Mouse (Mus musculus) kidney, postnatal 0 days (tissue): ENCODE measurements around the gene Plekhm2. TPM values are rescaled to one million over a fixed set of nuclear protein-coding genes. Genes with fewer than 3 reads are reported as not detected.

ENCODE experiments used
- ATAC-seq: fragments of 200-750 bp; cut with Nextera tagmentation; replicated peaks from 2 replicates; pipeline ENCODE4 v1.8.0; 2017; ENCODE audit warnings: low read depth, moderate number of reproducible peaks, moderate TSS enrichment, moderate library complexity; ENCODE audit not compliant: low FRiP score
- DNase-seq: peaks from one replicate; pipeline ENCODE4 v3.0.0-alpha.2; 2016; ENCODE audit warnings: low spot score
- H3K27ac ChIP-seq: fragments of 300-500 bp; sonication (generic); 2 replicates; pipeline ENCODE4 v1.5.1; 2014; ENCODE audit warnings: mild to moderate bottlenecking
- H3K27me3 ChIP-seq: fragments of 300-500 bp; sonication (generic); 2 replicates; pipeline ENCODE4 v1.6.1; 2014; ENCODE audit warnings: low read length, mixed read lengths; ENCODE audit not compliant: insufficient read depth
- H3K36me3 ChIP-seq: fragments of 300-500 bp; sonication (generic); 2 replicates; pipeline ENCODE4 v1.6.1; 2014; ENCODE audit warnings: low read length, mixed read lengths; ENCODE audit not compliant: insufficient read depth
- H3K4me1 ChIP-seq: fragments of 300-500 bp; sonication (generic); replicated peaks from 2 replicates; pipeline ENCODE4 v1.6.1; 2014; ENCODE audit warnings: antibody characterized with exemption, low read length, mixed read lengths; ENCODE audit not compliant: insufficient read depth
- H3K4me2 ChIP-seq: fragments of 300-500 bp; sonication (generic); 2 replicates; pipeline ENCODE4 v1.6.1; 2014; ENCODE audit warnings: mild to moderate bottlenecking, low read length, moderate library complexity, mixed read lengths
- H3K4me3 ChIP-seq: fragments of 300-500 bp; sonication (generic); replicated peaks from 2 replicates; pipeline ENCODE4 v1.5.1; 2014; ENCODE audit warnings: low read depth, low read length
- H3K9ac ChIP-seq: fragments of 300-500 bp; sonication (generic); 2 replicates; pipeline ENCODE4 v1.6.1; 2014; ENCODE audit warnings: low read depth, low read length
- H3K9me3 ChIP-seq: fragments of 300-500 bp; sonication (generic); replicated peaks from 2 replicates; pipeline ENCODE4 v1.6.1; 2016; ENCODE audit warnings: low read length, inconsistent platforms, mixed read lengths
- CTCF ChIP-seq: IDR thresholded peaks from 2 replicates; pipeline ENCODE4 v1.5.1; 2016; ENCODE audit warnings: antibody characterized with exemption, low read depth, mild to moderate bottlenecking, moderate library complexity
- WGBS: fragments of 180-500 bp; shearing (Covaris S2); extraction: QIAGEN DNeasy Blood & Tissue Kit; methylation state at CpG from one replicate; pipeline ENCODE4 v1.1.7; 2014; 5-methylcytosine and 5-hydroxymethylcytosine counted together
- polyA plus RNA-seq: library from polyadenylated mRNA; unstranded; fragments of >200 nt; fragmentation: Nextera tagmentation; extraction: Ambion mirVana; gene quantifications from 2 replicates; pipeline ENCODE4 v1.2.1, GENCODE M21; 2015

The Plekhm2 gene
- polyA plus RNA-seq, 1 experiment from 2014 or later, result 6.2 TPM

- H3K4me3 ChIP-seq, result no peak overlapping the region
- H3K27ac ChIP-seq, result no peak overlapping the region
- WGBS, result 95% methylated on average over 6 of the region's 6 CpGs
- TF ChIP-seq CTCF, result no peak
- no peaks in the 10 kb centered on the region for H3K27me3 ChIP-seq
- no peak for DNase-seq
- no peaks in the 10 kb centered on the region for H3K4me1 ChIP-seq
- no peak overlapping the region for H3K4me2 ChIP-seq
- H3K9ac ChIP-seq, result no peak overlapping the region
- H3K9me3 ChIP-seq, result no peaks in the 10 kb centered on the region
- H3K36me3 ChIP-seq, result peaks cover 15% of the 10 kb centered on the region; the same call in 1 of the 2 replicates
- ATAC-seq, result no peak
These were observed 5.7 kb downstream of the Plekhm2 start for GRCm38 (mm10) chr4:141658846-141659484.

- no peak overlapping the region for H3K9ac ChIP-seq
- H3K4me1 ChIP-seq, result no peaks in the 10 kb centered on the region
- WGBS, result 86% methylated on average over 8 of the region's 8 CpGs
- H3K4me3 ChIP-seq, result no peak overlapping the region
- TF ChIP-seq CTCF, result no peak
- no peaks in the 10 kb centered on the region for H3K27me3 ChIP-seq
- ATAC-seq (no peak), DNase-seq (no peak)
- peaks cover 20% of the 10 kb centered on the region for H3K36me3 ChIP-seq
- H3K4me2 ChIP-seq, result no peak overlapping the region
- H3K9me3 ChIP-seq, result no peaks in the 10 kb centered on the region
- H3K27ac ChIP-seq, result no peak overlapping the region
These were observed 7.8 kb downstream of the Plekhm2 start for GRCm38 (mm10) chr4:141656932-141657331.

GRCm38 (mm10) chr4:141655908-141656608 lies 8.6 kb downstream of the Plekhm2 start:
- H3K27ac ChIP-seq, result no peak overlapping the region
- DNase-seq (no peak), ATAC-seq (no peak)
- no peaks in the 10 kb centered on the region for H3K4me1 ChIP-seq
- H3K9me3 ChIP-seq, result no peaks in the 10 kb centered on the region
- no peak overlapping the region for H3K9ac ChIP-seq
- no peak overlapping the region for H3K4me2 ChIP-seq
- WGBS, result 83% methylated on average over 12 of the region's 12 CpGs
- no peak overlapping the region for H3K4me3 ChIP-seq
- peaks cover 22% of the 10 kb centered on the region for H3K36me3 ChIP-seq
- no peaks in the 10 kb centered on the region for H3K27me3 ChIP-seq
- no peak for TF ChIP-seq CTCF

- WGBS, result 89% methylated on average over 6 of the region's 6 CpGs
- H3K4me1 ChIP-seq, result no peaks in the 10 kb centered on the region
- no peak overlapping the region for H3K4me2 ChIP-seq
- no peaks in the 10 kb centered on the region for H3K9me3 ChIP-seq
- no peak overlapping the region for H3K4me3 ChIP-seq
- no peak for TF ChIP-seq CTCF
- no peak overlapping the region for H3K9ac ChIP-seq
- ATAC-seq (no peak), DNase-seq (no peak)
- H3K27ac ChIP-seq, result no peak overlapping the region
- H3K36me3 ChIP-seq, result peaks cover 13% of the 10 kb centered on the region
- H3K27me3 ChIP-seq, result no peaks in the 10 kb centered on the region
These were observed 10.2 kb downstream of the Plekhm2 start for GRCm38 (mm10) chr4:141654509-141654908.

- Histone ChIP-seq H3K36me3 (peaks cover 13% of the 10 kb centered on the region), H3K4me2 (no peak overlapping the region), H3K27me3 (no peaks in the 10 kb centered on the region), H3K4me1 (no peaks in the 10 kb centered on the region), H3K9me3 (no peaks in the 10 kb centered on the region), H3K4me3 (no peak overlapping the region), H3K9ac (no peak overlapping the region), H3K27ac (no peak overlapping the region)
- 92% methylated on average over 13 of the region's 13 CpGs for WGBS
- DNase-seq (no peak), ATAC-seq (no peak)
- no peak for TF ChIP-seq CTCF
These were observed 10.9 kb downstream of the Plekhm2 start for GRCm38 (mm10) chr4:141653813-141654212.

GRCm38 (mm10) chr4:141653044-141653443 lies 11.7 kb downstream of the Plekhm2 start:
- no peak overlapping the region for H3K4me3 ChIP-seq
- H3K36me3 ChIP-seq, result peaks cover 13% of the 10 kb centered on the region
- 85% methylated on average over 8 of the region's 8 CpGs for WGBS
- H3K27me3 ChIP-seq, result no peaks in the 10 kb centered on the region
- no peaks in the 10 kb centered on the region for H3K9me3 ChIP-seq
- H3K4me2 ChIP-seq, result no peak overlapping the region
- DNase-seq, result no peak
- TF ChIP-seq CTCF, result no peak
- H3K27ac ChIP-seq, result no peak overlapping the region
- H3K9ac ChIP-seq, result no peak overlapping the region
- ATAC-seq, result no peak
- no peaks in the 10 kb centered on the region for H3K4me1 ChIP-seq
